Comparison of ENCODE assay signal across 8 mouse cellular contexts in genomic region chrX:52775973-52776372, GRCm38 (mm10). TPM values are rescaled to one million over a fixed set of nuclear protein-coding genes. Genes with fewer than 3 reads are reported as not detected.
DNase-seq lines count a peak whose midpoint lies in the region; ATAC-seq and TF ChIP-seq lines count a peak whose summit lies in the region.

No protein-coding gene starts in this region.

- no peak overlapping the region for H3K4me3 ChIP-seq in limb, embryonic 11.5 days (ENCODE audit: low read depth, low read length)
- no peak overlapping the region for H3K4me3 ChIP-seq in limb, embryonic 10.5 days
- H3K4me3 ChIP-seq in liver, embryonic 14.5 days (ENCODE audit: insufficient read depth in 1 of 2, low read depth in 2 of 2, low read length in 2 of 2), result no peak overlapping the region
- H3K4me3 ChIP-seq in testis, adult 2 months (ENCODE audit: control insufficient read depth, low read depth, low read length), result no peak overlapping the region

- no peak overlapping the region for H3K9ac ChIP-seq in limb, embryonic 11.5 days (ENCODE audit: low read length)
- H3K9ac ChIP-seq in liver, embryonic 14.5 days (replicated peaks), result no peak overlapping the region

- no peaks in the 10 kb centered on the region for H3K27me3 ChIP-seq in limb, embryonic 11.5 days (ENCODE audit: control insufficient read depth, insufficient read depth, low read length)
- H3K27me3 ChIP-seq in limb, embryonic 10.5 days (ENCODE audit: low read depth, poor library complexity, severe bottlenecking), result no peaks in the 10 kb centered on the region
- no peaks in the 10 kb centered on the region for H3K27me3 ChIP-seq in liver, embryonic 14.5 days (ENCODE audit: control insufficient read depth, insufficient read depth, low read length)
- H3K27me3 ChIP-seq in testis, adult 2 months (ENCODE audit: control insufficient read depth, insufficient read depth, low read length), result no peaks in the 10 kb centered on the region

- H3K9me3 ChIP-seq in limb, embryonic 11.5 days (ENCODE audit: control insufficient read depth, low read length), result no peaks in the 10 kb centered on the region
- H3K9me3 ChIP-seq in limb, embryonic 10.5 days (replicated peaks), result no peaks in the 10 kb centered on the region
- no peaks in the 10 kb centered on the region for H3K9me3 ChIP-seq in liver, embryonic 14.5 days (ENCODE audit: control insufficient read depth, low read length)

- 47% methylated on average over 3 of the region's 3 CpGs for WGBS in limb, embryonic 11.5 days
- WGBS in limb, embryonic 10.5 days, result 45% methylated on average over 3 of the region's 3 CpGs
- 21% methylated on average over 3 of the region's 3 CpGs for WGBS in liver, embryonic 14.5 days (ENCODE audit: insufficient replicate concordance)

- H3K27ac ChIP-seq in limb, embryonic 11.5 days (replicated peaks; ENCODE audit: low read depth, low read length), result no peak overlapping the region
- no peak overlapping the region for H3K27ac ChIP-seq in limb, embryonic 10.5 days
- H3K27ac ChIP-seq in liver, embryonic 14.5 days, result no peak overlapping the region
- H3K27ac ChIP-seq in testis, adult 2 months (ENCODE audit: control insufficient read depth, insufficient read depth, low read depth, low read length), result no peak overlapping the region

- TF ChIP-seq CTCF in liver, embryonic 14.5 days (IDR thresholded peaks at IDR 0.05; ENCODE audit: low read depth), result peak; percentile 78
- TF ChIP-seq CTCF in testis, adult 2 months (IDR thresholded peaks at IDR 0.05; ENCODE audit: control insufficient read depth, insufficient read depth, insufficient replicate concordance, low read depth, low read length), result peak; percentile 35; the same call in 1 of the 2 replicates

- no peaks in the 10 kb centered on the region for H3K4me1 ChIP-seq in limb, embryonic 11.5 days (ENCODE audit: control insufficient read depth, insufficient read depth, low read length)
- H3K4me1 ChIP-seq in limb, embryonic 10.5 days, result no peaks in the 10 kb centered on the region
- no peaks in the 10 kb centered on the region for H3K4me1 ChIP-seq in liver, embryonic 14.5 days (replicated peaks; ENCODE audit: control insufficient read depth in 2 of 2, insufficient read depth in 2 of 2, low read length in 1 of 2)
- no peaks in the 10 kb centered on the region for H3K4me1 ChIP-seq in testis, adult 2 months (ENCODE audit: control insufficient read depth, insufficient read depth, low read length)

- TF ChIP-seq POLR2A in testis, adult 2 months (IDR thresholded peaks at IDR 0.05; ENCODE audit: control insufficient read depth, low read depth, low read length), result no peak

- DNase-seq in embryo, embryonic 10 days (ENCODE audit: low spot score), result peak; percentile 69
- no peak for DNase-seq in embryo, embryonic 11 days
- DNase-seq in limb, embryonic 11.5 days (ENCODE audit: low spot score), result peak; percentile 35
- no peak for DNase-seq in limb, embryonic 10.5 days (ENCODE audit: low spot score)
- peak; percentile 28 for DNase-seq in brain, adult 2 months (ENCODE audit: low read depth, low spot score)
- DNase-seq in liver, embryonic 14.5 days (ENCODE audit: low read depth in 3 of 3, low spot score in 3 of 3), result no peak
- no peak for DNase-seq in gastrocnemius, adult 8-10 months (ENCODE audit: low spot score in 2 of 2)

- no peak for TF ChIP-seq EP300 in liver, embryonic 14.5 days (IDR thresholded peaks at IDR 0.05; ENCODE audit: low read depth)

- ATAC-seq in limb, embryonic 11.5 days (ENCODE audit: insufficient number of reproducible peaks, low FRiP score, low TSS enrichment, low read depth), result no peak
- ATAC-seq in liver, embryonic 14.5 days (ENCODE audit: insufficient read depth), result no peak

- H3K4me2 ChIP-seq in limb, embryonic 11.5 days (ENCODE audit: low read depth, severe bottlenecking), result no peak overlapping the region
- H3K4me2 ChIP-seq in liver, embryonic 14.5 days (ENCODE audit: low read depth), result no peak overlapping the region

- no peaks in the 10 kb centered on the region for H3K36me3 ChIP-seq in limb, embryonic 11.5 days (ENCODE audit: control insufficient read depth, insufficient read depth, low read length)
- H3K36me3 ChIP-seq in limb, embryonic 10.5 days, result no peaks in the 10 kb centered on the region
- no peaks in the 10 kb centered on the region for H3K36me3 ChIP-seq in liver, embryonic 14.5 days (replicated peaks; ENCODE audit: control insufficient read depth, insufficient read depth, low read depth)
- H3K36me3 ChIP-seq in testis, adult 2 months (ENCODE audit: control insufficient read depth, insufficient read depth, low read length), result no peaks in the 10 kb centered on the region

RNA-seq across cellular contexts. Expression of gene Ccdc160, which starts 15.0 kb away (rescaled TPM):
- 1.8 and 2.0 TPM in 2 replicates for polyA plus RNA-seq in limb, embryonic 11.5 days (2014; fragmentation: Nextera tagmentation; extraction: Ambion mirVana)
- polyA plus RNA-seq in limb, embryonic 10.5 days (2016; fragmentation: Nextera tagmentation; extraction: Ambion mirVana), result 1.9 and 2.5 TPM in 2 replicates
- polyA plus RNA-seq in liver, embryonic 14.5 days (2012; rRNA removed), result 0.07 TPM in 1 of 2 replicates, not detected in the other
- polyA plus RNA-seq in liver, embryonic 14.5 days (2014; fragmentation: Nextera tagmentation; extraction: Ambion mirVana), result 0.09 and 0.14 TPM in 2 replicates
- polyA plus RNA-seq in testis, adult 2 months (2012; rRNA removed), result 1.5 and 2.2 TPM in 2 replicates
- under 1 TPM in 2 of 4 experiments, not detected in 2; 0.15 to 0.19 TPM for total RNA-seq in gastrocnemius, adult 8-10 months (2022)

Comparison
In these comparisons a context has a peak if more than half of its experiments do, and no peak if none do; other contexts are left out.
1. DNase-seq: peak in embryo, embryonic 10 days (single experiment), limb, embryonic 11.5 days (single experiment) and brain, adult 2 months (single experiment); none in embryo, embryonic 11 days (single experiment), limb, embryonic 10.5 days (single experiment), liver, embryonic 14.5 days (0 of 3) and gastrocnemius, adult 8-10 months (0 of 2).